Mouse (Mus musculus): ENCODE results near the gene St5.

- no peak for TF ChIP-seq ZNF384 (IDR thresholded peaks at IDR 0.05; ENCODE audit: low read depth, low read length)
- no peak for TF ChIP-seq HCFC1 (IDR thresholded peaks at IDR 0.05; ENCODE audit: borderline replicate concordance, insufficient read depth, low read length)
Measured at GRCm38 (mm10) chr7:109561466-109562153, 141.8 kb downstream of the St5 start.
